Comparison of ENCODE assay signal across 13 mouse cellular contexts in genomic region chr19:55136693-55137427, GRCm38 (mm10). TPM values are rescaled to one million over a fixed set of nuclear protein-coding genes. Genes with fewer than 3 reads are reported as not detected.
DNase-seq lines count a peak whose midpoint lies in the region; ATAC-seq and TF ChIP-seq lines count a peak whose summit lies in the region.
"Had no signal": no experiment of that assay in that cellular context is flagged by ENCODE, and none has a peak within 500 bp of the region (broad histone marks: within the 10 kb centered on the region; RNA-seq: fewer than 3 reads in every experiment).

No protein-coding gene starts in this region.

- WGBS in hindbrain, embryonic 10.5 days = 71% methylated on average over 4 of the region's 4 CpGs
- 58% methylated on average over 4 of the region's 4 CpGs for WGBS in hindbrain, embryonic 16.5 days
- WGBS in lung, postnatal 0 days = 31% methylated on average over 4 of the region's 4 CpGs

- H3K27me3 ChIP-seq in hindbrain, embryonic 10.5 days (ENCODE audit: insufficient read depth, poor library complexity, severe bottlenecking) = no peaks in the 10 kb centered on the region
- 0 out of 2 replicates have a peak, but pooled peaks cover 2% of the 10 kb centered on the region for H3K27me3 ChIP-seq in hindbrain, embryonic 16.5 days (replicated peaks; ENCODE audit: control insufficient read depth, insufficient read depth, low read length)
- no peaks in the 10 kb centered on the region for H3K27me3 ChIP-seq in lung, postnatal 0 days (replicated peaks; ENCODE audit: insufficient read depth, low read length)
- H3K27me3 ChIP-seq: midbrain, embryonic 12.5 days had no signal

- peaks cover 34% of the 10 kb centered on the region for H3K4me1 ChIP-seq in hindbrain, embryonic 10.5 days (replicated peaks)
- H3K4me1 ChIP-seq in hindbrain, embryonic 16.5 days (ENCODE audit: control insufficient read depth, insufficient read depth, low read depth, low read length) = 0 out of 2 replicates have a peak, but pooled peaks cover 2% of the 10 kb centered on the region
- H3K4me1 ChIP-seq in lung, postnatal 0 days (ENCODE audit: insufficient read depth, low read depth, low read length) = peaks cover 11% of the 10 kb centered on the region

- no peak for TF ChIP-seq CTCF in gastrocnemius, adult 2 months (IDR thresholded peaks at IDR 0.05)
- no peak for TF ChIP-seq CTCF in lung, postnatal 0 days (IDR thresholded peaks at IDR 0.05)
- TF ChIP-seq CTCF in layer of hippocampus, adult 2 months (conservative IDR thresholded peaks at IDR 0.05) = no peak

- no peaks in the 10 kb centered on the region for H3K9me3 ChIP-seq in hindbrain, embryonic 10.5 days
- H3K9me3 ChIP-seq in hindbrain, embryonic 16.5 days (ENCODE audit: control insufficient read depth, low read length) = no peaks in the 10 kb centered on the region
- no peaks in the 10 kb centered on the region for H3K9me3 ChIP-seq in lung, postnatal 0 days (ENCODE audit: low read length)
- H3K9me3 ChIP-seq: midbrain, embryonic 12.5 days had no signal

- no peak for DNase-seq in hindbrain, embryonic 10.5 days (ENCODE audit: low spot score)
- peak; percentile 53 for DNase-seq in gastrocnemius, adult 2 months
- peak; percentile 64 for DNase-seq in kidney, adult 11 months
- peak; percentile 84 for DNase-seq in lung, postnatal 0 days (ENCODE audit: low spot score)
- no peak for DNase-seq in urinary bladder, postnatal 14 days (ENCODE audit: low spot score)
- no peak for DNase-seq in layer of hippocampus, adult 2 months (ENCODE audit: low spot score in 2 of 2)
- DNase-seq in cerebellum, adult 11 months = no peak
- DNase-seq: cerebellum, adult 9-10 months; thymus, adult 2 months had no signal

- peak; percentile 69 for TF ChIP-seq EP300 in lung, postnatal 0 days (IDR thresholded peaks at IDR 0.05)

- intact Hi-C loops in gastrocnemius, adult 2 months (cut with DNase I) = no loop called here

- no peak for ATAC-seq in hindbrain, embryonic 16.5 days
- ATAC-seq in lung, postnatal 0 days = peak; percentile 48

- H3K27ac ChIP-seq in hindbrain, embryonic 10.5 days = peak overlapping the region; percentile 45; the same call in 1 of the 2 replicates
- no peak overlapping the region for H3K27ac ChIP-seq in hindbrain, embryonic 16.5 days (ENCODE audit: low read depth, low read length)
- H3K27ac ChIP-seq in gastrocnemius, adult 2 months = no peak overlapping the region
- peak overlapping the region; percentile 69 for H3K27ac ChIP-seq in lung, postnatal 0 days (ENCODE audit: low read length)
- no peak overlapping the region for H3K27ac ChIP-seq in layer of hippocampus, adult 2 months

- H3K4me3 ChIP-seq in hindbrain, embryonic 10.5 days = no peak overlapping the region
- no peak overlapping the region for H3K4me3 ChIP-seq in hindbrain, embryonic 16.5 days (ENCODE audit: low read length)
- H3K4me3 ChIP-seq in gastrocnemius, adult 2 months = no peak overlapping the region
- H3K4me3 ChIP-seq in lung, postnatal 0 days (ENCODE audit: low read depth, low read length) = no peak overlapping the region
- no peak overlapping the region for H3K4me3 ChIP-seq in layer of hippocampus, adult 2 months
- H3K4me3 ChIP-seq: midbrain, embryonic 12.5 days had no signal

- no peak overlapping the region for H3K4me2 ChIP-seq in hindbrain, embryonic 16.5 days (ENCODE audit: low read length)
- no peak overlapping the region for H3K4me2 ChIP-seq in lung, postnatal 0 days (replicated peaks; ENCODE audit: low read depth, low read length)
- H3K4me2 ChIP-seq: midbrain, embryonic 12.5 days had no signal

- no peaks in the 10 kb centered on the region for H3K36me3 ChIP-seq in hindbrain, embryonic 10.5 days
- no peaks in the 10 kb centered on the region for H3K36me3 ChIP-seq in hindbrain, embryonic 16.5 days (ENCODE audit: control insufficient read depth, insufficient read depth, low read length)
- no peaks in the 10 kb centered on the region for H3K36me3 ChIP-seq in lung, postnatal 0 days (ENCODE audit: insufficient read depth, low read length)
- H3K36me3 ChIP-seq: midbrain, embryonic 12.5 days had no signal

- no peak overlapping the region for H3K9ac ChIP-seq in hindbrain, embryonic 16.5 days (ENCODE audit: low read depth, low read length)
- no peak overlapping the region for H3K9ac ChIP-seq in lung, postnatal 0 days (replicated peaks; ENCODE audit: low read depth)
- H3K9ac ChIP-seq: midbrain, embryonic 12.5 days had no signal

RNA-seq across cellular contexts. Expression of gene Gpam, which starts 9.8 kb away (rescaled TPM):
- 20.1 and 20.5 TPM in 2 replicates for polyA plus RNA-seq in hindbrain, embryonic 10.5 days (2016; fragmentation: Nextera tagmentation; extraction: Ambion mirVana)
- 20.4 and 25.2 TPM in 2 replicates for polyA plus RNA-seq in hindbrain, embryonic 16.5 days (2015; fragmentation: Nextera tagmentation; extraction: Ambion mirVana)
- 100 to 1,000 TPM in 1 of 2 experiments, 10 to 100 TPM in 1; 69.0 to 124 TPM for total RNA-seq in gastrocnemius, adult 2 months (2021)
- polyA plus RNA-seq in lung, postnatal 0 days (2015; fragmentation: Nextera tagmentation; extraction: Ambion mirVana) = 41.4 and 51.8 TPM in 2 replicates
- 10 to 100 TPM; 40.9 to 44.5 TPM for total RNA-seq in layer of hippocampus, adult 2 months (2021)

RNA-seq across cellular contexts. Expression of gene Tectb, which starts 43.7 kb away (rescaled TPM):
- not detected in 2 replicates for polyA plus RNA-seq in hindbrain, embryonic 10.5 days (2016; fragmentation: Nextera tagmentation; extraction: Ambion mirVana)
- polyA plus RNA-seq in hindbrain, embryonic 16.5 days (2015; fragmentation: Nextera tagmentation; extraction: Ambion mirVana) = 0.17 TPM in 1 of 2 replicates, not detected in the other
- total RNA-seq in gastrocnemius, adult 2 months (2021) = not detected
- 0.21 and 0.27 TPM in 2 replicates for polyA plus RNA-seq in lung, postnatal 0 days (2015; fragmentation: Nextera tagmentation; extraction: Ambion mirVana)
- under 1 TPM in 1 of 2 experiments, not detected in 1; 0.15 TPM for total RNA-seq in layer of hippocampus, adult 2 months (2021)
- polyA plus RNA-seq: heart, embryonic 14.5 days; limb, embryonic 11.5 days had no signal

Comparison
In these comparisons a context has a peak if more than half of its experiments do, and no peak if none do; other contexts are left out.
1. H3K27ac ChIP-seq: peak in hindbrain, embryonic 10.5 days (single experiment) and lung, postnatal 0 days (single experiment); none in hindbrain, embryonic 16.5 days (single experiment), gastrocnemius, adult 2 months (single experiment) and layer of hippocampus, adult 2 months (single experiment).
2. DNase-seq: peak in gastrocnemius, adult 2 months (single experiment), kidney, adult 11 months (single experiment) and lung, postnatal 0 days (single experiment); none in hindbrain, embryonic 10.5 days (single experiment), urinary bladder, postnatal 14 days (single experiment), layer of hippocampus, adult 2 months (0 of 2) and cerebellum, adult 11 months (single experiment).